Mouse (Mus musculus) olfactory bulb, adult 2 months (tissue): ENCODE results near the gene Rrbp1.

Source experiments
- CTCF ChIP-seq: fragments of 200-500 bp; IDR thresholded peaks from 2 replicates; pipeline ENCODE4 v1.5.1; 2012; ENCODE audit warnings: low read depth, mild to moderate bottlenecking, low read length, moderate library complexity; ENCODE audit not compliant: insufficient read depth
- POLR2A ChIP-seq: fragments of 200-500 bp; IDR thresholded peaks from 2 replicates; pipeline ENCODE4 v1.6.1; 2012; ENCODE audit warnings: mild to moderate bottlenecking, low read depth, low read length, moderate library complexity; ENCODE audit not compliant: insufficient read depth

DNA sequence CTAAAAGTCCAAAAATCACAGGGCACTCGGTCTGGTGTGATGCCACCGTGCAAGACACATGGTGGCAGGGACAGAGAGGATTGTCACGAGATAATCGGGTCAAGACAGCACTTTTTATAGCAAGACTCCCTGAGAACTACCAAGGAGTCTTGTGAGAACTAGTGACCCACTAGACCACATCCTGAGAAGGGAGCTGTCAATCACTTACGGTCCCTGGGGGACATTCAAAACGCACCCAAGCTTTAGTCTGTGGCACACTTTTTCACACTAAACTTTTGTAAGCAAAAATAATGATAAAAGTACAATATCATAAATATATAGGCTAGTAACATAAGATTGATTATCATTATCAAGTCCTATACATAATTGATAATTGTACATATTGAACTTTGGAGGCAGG is 39.8 kb upstream of the Rrbp1 start:
- no peak for TF ChIP-seq CTCF
- no peak for TF ChIP-seq POLR2A
